Mouse (Mus musculus): ENCODE results near the gene Ripply2. TPM values are rescaled to one million over a fixed set of nuclear protein-coding genes. Genes with fewer than 3 reads are reported as not detected.

Gene Ripply2
- polyA plus RNA-seq (2012) = not detected in 2 replicates

DNA sequence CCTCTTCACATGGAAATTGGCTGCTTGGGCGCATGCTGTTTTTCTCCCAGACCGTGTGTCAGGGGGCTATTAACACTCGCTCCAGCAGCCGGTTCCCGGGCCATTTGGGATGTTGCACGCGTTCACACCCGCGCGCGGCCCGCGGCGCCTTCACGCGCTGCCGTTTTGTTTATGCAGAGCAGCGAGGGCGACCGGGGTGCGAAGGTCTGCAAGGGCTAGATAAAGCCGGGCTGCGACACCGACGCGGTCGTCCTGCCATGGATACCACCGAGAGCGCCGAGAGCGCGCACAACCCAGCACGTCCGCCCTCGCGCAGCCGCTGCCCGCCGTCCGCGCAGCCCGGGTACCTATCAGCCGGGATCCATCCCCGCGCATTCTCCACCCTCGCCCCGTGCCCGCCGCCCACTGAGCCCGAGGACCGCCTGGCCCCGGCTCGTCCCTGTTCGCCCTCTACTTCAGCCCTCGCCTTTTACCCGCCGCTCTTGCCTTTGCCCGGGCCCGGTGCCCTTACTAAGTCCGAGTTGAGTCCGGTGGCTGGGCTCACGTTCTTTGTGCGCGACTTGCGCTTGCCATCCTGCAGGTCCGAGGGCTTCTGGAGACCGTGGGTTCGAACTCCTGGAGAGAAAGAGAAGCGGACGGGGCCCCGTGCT lies at the start of gene Ripply2:
Ripply2 (plus strand) TSS at position 250 of the 650 bp plus-strand sequence.
- no peak for TF ChIP-seq GATA1 (IDR thresholded peaks at IDR 0.05; ENCODE audit: low read length)

- no peak for TF ChIP-seq GATA1 (IDR thresholded peaks at IDR 0.05; ENCODE audit: low read length)
Observed at GRCm38 (mm10) chr9:86973562-86973961, 41.8 kb upstream of the Ripply2 start.

- no peak for TF ChIP-seq GATA1 (IDR thresholded peaks at IDR 0.05; ENCODE audit: low read length)
Observed at GRCm38 (mm10) chr9:86976896-86977295, 38.4 kb upstream of the Ripply2 start.

DNA sequence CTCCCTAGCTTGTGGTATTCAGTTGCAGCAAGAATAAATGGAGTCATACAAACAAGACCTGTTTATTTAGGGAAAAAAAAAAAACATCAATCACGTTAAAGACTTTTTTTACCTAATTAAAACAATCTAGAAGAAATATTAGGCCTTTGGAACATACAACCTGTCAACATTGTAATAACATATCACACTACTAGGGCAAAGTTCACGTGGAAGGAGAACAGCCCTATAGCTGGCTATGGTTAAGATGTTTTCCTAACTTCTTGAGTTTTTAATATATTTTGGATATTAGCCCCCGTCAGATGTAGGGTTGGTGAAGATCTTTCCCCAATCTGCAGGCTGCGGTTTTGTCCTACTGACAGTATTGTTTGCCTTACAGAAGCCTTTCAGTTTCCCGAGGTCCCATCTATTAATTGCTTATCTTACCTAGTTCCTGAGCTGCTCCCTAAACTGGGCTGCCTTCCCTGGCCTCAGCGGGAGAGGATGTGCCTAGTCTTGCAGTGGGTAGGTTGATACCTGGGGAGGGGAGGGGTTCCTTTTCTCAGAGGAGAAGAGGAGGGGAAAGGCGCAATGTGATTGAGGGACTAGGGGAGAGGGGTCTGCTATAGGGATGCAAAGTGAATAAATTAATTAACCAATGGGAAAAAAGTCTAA lies 37.0 kb upstream of the Ripply2 start:
- no peak for TF ChIP-seq GATA1 (IDR thresholded peaks at IDR 0.05; ENCODE audit: low read length)

GRCm38 (mm10) chr9:86980048-86980447 lies 35.3 kb upstream of the Ripply2 start:
- TF ChIP-seq GATA1 (IDR thresholded peaks at IDR 0.05; ENCODE audit: low read length) = no peak

DNA sequence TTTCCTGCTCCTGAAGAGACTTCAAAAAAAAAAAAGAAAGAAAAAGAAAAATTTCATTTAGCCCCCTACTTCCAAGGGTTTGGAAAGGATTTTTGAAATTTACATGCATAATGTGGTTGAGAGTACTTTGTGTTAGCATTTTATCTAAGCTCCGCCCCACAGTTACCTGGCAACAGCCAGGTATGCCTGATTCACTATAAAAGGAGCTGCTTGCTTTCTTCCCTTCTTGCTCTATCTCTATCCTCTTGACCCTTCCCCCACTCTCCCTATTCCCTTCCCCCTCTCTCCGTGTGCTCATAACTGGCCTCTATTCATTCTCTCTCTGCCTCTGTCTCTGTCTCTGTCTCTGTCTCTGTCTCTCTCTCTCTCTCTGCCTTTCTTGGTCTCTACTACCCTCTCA lies 34.4 kb upstream of the Ripply2 start:
- TF ChIP-seq GATA1 (IDR thresholded peaks at IDR 0.05; ENCODE audit: low read length) = no peak

DNA sequence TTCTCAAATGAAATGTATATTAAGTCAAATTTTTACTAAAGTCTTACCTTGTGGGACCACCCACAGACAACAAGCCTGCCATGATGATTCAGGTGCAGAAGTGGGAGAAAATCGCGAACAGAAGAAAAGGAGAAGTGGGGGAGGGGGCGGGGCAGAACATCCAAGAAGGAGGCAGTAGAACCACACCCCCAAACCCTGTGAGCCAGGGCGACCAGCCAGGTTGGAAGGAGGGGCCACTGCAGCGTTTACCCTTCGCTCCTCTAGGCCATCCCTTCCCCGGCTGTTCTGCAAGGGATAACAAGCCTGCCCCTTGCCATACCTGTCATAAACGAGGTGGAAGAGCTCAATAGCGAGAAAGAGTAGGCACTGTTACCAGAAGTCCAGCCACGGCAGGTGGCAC lies 33.8 kb upstream of the Ripply2 start:
- TF ChIP-seq GATA1 (IDR thresholded peaks at IDR 0.05; ENCODE audit: low read length) = no peak

DNA sequence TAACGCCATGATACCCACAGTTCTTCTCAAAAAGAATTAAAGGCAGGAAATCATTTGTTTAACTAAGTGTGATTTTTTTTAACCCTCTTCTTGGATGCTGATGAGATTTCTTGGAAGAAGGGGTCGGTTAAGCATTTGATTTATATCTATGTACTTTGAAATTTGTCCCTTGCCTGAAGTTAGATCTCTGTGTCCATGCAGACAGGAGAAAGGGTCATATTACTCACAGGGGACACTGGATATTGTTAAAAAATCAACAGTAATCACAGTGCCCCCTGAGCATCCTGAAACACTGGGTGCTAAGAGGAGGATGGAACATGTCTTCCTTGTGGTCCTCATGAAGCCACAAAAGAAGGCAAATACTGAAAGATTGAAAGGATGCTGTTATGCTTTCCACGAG lies 30.8 kb upstream of the Ripply2 start:
- TF ChIP-seq GATA1 (IDR thresholded peaks at IDR 0.05; ENCODE audit: low read length) = no peak

- no peak for TF ChIP-seq GATA1 (IDR thresholded peaks at IDR 0.05; ENCODE audit: low read length)
Observed at GRCm38 (mm10) chr9:86985105-86985504, 30.2 kb upstream of the Ripply2 start.

- no peak for TF ChIP-seq GATA1 (IDR thresholded peaks at IDR 0.05; ENCODE audit: low read length)
Observed at GRCm38 (mm10) chr9:86986703-86987296, 28.5 kb upstream of the Ripply2 start.

- TF ChIP-seq GATA1 (IDR thresholded peaks at IDR 0.05; ENCODE audit: low read length) = no peak
Observed at GRCm38 (mm10) chr9:86989822-86990221, 25.5 kb upstream of the Ripply2 start.

- TF ChIP-seq GATA1 (IDR thresholded peaks at IDR 0.05; ENCODE audit: low read length) = no peak
Observed at GRCm38 (mm10) chr9:86991758-86992157, 23.6 kb upstream of the Ripply2 start.

DNA sequence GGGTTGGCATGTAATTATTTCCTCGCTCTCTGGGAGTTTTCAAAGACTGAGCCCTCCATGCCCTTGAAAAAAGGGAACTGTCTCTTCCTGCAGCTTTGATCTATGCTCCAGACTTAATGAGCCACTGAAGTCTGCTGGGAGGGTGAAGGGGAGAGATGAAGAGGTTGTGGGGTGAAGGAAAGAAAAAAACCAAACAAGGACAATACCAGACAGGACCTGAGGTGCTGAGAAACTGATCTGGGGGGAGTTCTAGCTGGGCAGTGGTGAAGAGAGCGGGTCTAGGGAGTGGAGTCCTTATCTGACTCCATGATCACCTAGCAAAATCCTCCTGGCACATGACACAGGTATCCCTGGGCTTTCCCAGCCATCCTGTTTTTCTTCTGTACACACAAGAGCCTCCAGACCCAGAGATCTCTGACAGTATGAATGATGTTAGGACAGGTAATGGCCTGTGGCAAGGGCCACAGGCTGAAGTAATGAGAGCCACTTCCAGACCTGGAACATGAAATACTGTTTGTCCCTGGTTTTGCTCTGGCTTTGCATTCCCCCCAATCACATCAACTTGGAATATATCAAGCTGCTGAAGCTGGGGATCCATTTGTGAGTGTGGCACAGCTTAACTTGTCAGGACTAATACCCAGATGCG lies 18.2 kb upstream of the Ripply2 start:
- no peak for TF ChIP-seq GATA1 (IDR thresholded peaks at IDR 0.05; ENCODE audit: low read length)

DNA sequence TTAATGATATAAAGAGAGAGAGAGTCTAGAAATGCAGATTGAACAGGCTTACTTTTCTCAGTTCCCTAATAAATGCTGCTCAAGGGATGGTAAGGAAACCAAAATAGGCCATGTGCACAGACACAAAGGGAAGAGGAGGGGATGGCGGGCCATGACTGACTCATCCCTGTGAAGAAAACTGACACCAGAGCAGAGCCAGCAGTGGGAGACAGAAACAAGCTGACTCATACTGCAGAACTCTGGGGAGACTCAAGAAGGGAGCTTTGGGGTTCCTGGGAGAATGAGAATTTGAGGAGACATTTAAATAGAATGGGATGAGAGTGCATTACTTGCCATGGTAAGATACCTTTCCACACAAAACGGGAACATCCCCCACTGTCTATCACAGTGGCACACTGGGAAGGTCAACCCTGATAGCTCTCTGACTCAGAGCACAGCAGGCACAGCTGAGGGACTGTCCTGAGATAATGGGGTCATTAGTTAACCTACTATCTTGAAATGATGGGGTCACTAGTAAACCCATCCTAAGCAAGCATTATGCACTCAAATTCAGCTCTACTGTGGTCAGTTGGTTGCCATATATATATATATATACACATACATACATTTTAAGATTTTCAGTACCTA lies 15.3 kb upstream of the Ripply2 start:
- TF ChIP-seq GATA1 (IDR thresholded peaks at IDR 0.05; ENCODE audit: low read length) = no peak

DNA sequence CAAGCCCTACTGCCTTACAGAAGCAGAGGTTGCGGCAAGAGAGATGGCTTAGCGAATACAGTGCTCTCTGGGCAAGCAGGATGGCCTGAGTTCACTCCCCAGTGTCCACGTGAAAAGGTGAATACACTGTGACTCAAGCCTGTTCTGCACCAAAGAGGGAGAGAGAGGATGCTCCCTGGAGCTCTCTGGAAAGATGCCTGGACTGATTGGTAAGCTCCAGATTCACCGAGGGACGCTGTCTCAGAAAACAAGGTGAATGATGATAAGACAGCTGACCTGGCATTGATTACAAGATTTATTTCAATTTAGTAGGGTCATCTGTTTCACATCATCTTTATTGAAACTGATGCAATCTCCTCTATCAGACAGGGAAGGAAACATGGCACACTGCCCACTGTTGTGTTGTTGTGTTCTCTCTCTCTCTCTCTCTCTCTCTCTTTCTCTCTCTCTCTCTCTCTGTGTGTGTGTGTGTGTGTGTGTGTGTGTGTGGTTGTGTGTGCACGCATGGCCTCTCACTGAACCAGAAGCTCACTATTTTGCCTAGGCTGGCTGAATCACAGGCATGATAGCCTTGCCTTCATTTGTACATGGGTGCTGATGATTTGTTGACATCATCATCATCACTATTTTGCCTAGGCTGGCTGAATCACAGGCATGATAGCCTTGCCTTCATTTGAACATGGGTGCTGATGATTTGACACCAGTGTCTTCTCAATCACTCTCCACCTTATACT lies 10.5 kb upstream of the Ripply2 start:
- no peak for TF ChIP-seq GATA1 (IDR thresholded peaks at IDR 0.05; ENCODE audit: low read length)
